Mouse (Mus musculus): ENCODE data around the gene Rubcn.
A peak's percentile ranks its signal among the peaks of the same experiment; 100 is the strongest.
"Not testable (repeated sequence)": the region's sequence is repeated elsewhere in the genome, so short reads cannot be mapped to it uniquely, and the experiment has no call there.

The Rubcn gene

DNA sequence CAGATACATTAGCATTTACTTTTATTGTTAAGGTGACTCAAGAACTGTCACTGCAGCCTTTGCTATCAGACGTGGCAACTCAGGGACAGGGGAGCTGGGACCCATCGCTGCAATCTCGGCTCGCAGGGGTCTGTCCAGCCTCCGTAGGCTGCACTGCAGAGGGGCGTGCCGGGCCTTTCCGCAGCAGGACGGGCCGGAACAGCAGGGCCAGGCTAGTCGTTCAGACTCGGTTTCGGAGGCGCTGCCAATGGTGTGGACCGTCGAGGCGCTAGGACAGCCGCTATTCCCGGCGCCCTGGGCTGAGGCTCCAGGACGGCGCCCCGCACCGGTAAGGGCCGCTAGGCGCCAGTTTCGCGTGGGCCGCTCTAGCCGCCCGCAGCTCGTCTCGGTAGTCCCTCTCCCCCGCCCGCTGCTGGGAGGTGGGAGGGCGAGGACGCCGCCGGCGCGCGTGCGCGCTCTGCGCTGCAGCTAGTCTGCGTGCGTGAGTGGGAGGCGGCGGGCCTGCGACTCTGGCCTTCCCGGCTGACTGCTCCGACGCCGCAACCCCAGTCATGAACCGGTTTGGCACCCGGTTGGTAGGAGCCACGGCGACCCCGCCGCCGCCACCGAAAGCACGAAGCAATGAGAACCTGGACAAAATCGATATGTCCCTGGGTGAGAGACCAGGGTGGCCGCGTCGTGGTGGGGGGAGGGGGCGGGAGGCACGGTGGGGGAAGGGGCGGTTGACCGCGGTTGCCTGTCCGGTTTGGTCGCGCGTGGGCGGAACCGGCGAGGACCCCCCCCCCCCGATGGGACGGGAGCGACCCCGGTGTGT lies at the start of gene Rubcn, which contains the start of gene Fyttd1:
Rubcn (minus strand) TSS at position 424 of the 814 bp plus-strand sequence.
Fyttd1 (plus strand) TSS at position 158 of the 814 bp plus-strand sequence.
- peak; percentile 99 for DNase-seq (ENCODE audit: low read depth, low spot score)

DNA sequence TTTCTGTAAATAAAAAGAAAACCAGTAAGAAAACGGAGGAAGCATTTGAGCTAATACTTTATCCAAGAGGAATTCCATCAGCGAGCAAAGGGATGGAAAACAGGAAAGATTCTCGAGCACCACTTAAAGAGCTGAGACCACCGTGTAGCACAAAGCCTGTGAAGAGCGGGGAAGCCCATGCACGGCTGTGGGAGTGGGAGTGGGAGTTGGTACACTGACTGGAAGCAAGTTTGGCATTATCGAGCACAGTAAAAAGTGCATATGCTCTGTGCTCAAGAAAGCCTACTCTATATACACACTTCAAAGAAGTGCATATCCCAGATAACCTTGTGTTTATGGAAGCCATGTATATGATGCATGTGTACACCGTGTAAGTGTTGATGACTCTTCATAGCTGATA lies 49.5 kb upstream of the Rubcn start:
- DNase-seq (ENCODE audit: low read depth, low spot score) = no peak

DNA sequence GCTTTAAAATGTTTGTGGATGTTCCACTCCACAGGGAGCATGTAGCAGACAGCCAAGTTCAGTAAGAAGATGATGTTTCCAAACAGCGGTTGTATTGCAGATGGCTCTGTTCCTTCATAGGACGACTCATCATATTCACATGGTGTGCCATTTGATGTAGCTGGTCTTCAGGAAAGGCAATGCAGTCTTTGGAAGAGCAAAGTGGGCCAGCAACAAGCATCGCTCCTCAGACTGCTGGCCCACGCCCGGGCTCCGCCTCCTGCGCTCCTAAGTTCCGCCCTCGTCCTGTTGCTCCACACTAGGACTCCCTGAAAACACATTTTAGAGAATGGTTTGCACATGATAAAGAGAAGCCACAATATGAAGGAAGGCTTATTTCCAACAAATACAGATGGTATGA lies 49.1 kb upstream of the Rubcn start:
- not testable (repeated sequence) for DNase-seq (ENCODE audit: low read depth, low spot score)

- no peak for DNase-seq (ENCODE audit: low read depth, low spot score)
Measured at GRCm38 (mm10) chr16:32915292-32916068, 37.9 kb upstream of the Rubcn start.

DNA sequence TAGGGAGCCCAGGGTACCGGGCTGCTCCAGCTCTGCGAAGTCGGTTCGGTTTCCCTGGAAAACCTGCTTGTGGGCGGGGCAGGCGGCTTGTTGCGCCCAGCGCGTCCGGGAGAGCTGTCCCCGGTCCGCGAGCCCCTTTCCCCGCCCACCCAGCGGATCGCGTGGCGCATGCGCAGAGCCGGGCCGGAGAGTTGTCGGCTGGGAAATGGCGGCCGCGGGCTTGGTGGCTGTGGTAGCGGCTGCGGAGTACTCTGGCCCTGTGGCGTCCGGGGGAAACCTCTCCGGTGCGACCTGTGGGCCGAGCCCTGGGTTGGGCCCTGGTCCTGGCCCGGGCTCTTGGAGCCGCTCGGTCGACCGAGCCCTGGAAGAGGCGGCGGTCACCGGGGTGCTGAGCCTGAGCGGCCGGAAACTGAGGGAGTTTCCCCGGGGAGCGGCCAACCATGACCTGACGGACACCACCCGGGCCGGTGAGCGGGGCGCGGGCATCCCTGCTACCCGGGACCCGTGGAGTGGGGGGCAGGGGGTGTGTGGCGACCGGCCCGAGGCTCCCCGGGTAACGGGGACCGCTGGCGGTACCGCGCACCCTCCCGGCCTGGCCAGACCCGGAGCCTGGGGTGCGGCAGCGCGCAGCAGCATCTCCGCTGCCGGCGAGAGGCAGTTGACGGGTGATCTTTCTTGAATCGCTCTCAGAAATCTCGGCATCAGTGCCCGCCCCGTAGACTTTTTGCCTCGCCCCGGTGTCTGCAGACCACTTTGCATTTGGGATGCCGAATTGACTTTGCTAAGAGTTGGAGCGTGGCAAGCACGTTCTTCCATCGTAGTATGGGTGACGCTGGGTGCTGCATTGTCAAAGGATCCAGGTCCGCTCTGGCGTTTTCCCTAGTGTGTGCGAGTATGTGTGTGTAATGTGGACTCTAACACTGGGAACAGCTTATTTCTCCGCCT lies 36.6 kb upstream of the Rubcn start, which contains the start of gene Lrch3:
Lrch3 (plus strand) TSS at position 164 of the 945 bp plus-strand sequence.
- DNase-seq (ENCODE audit: low read depth, low spot score) = peak; percentile 96

GRCm38 (mm10) chr16:32913212-32913611 lies 35.6 kb upstream of the Rubcn start:
- no peak for DNase-seq (ENCODE audit: low read depth, low spot score)

- no peak for DNase-seq (ENCODE audit: low read depth, low spot score)
Measured at GRCm38 (mm10) chr16:32906727-32907126, 29.2 kb upstream of the Rubcn start.

GRCm38 (mm10) chr16:32906186-32906585 lies 28.6 kb upstream of the Rubcn start:
- DNase-seq (ENCODE audit: low read depth, low spot score) = no peak

GRCm38 (mm10) chr16:32902051-32902428 lies 24.5 kb upstream of the Rubcn start:
- DNase-seq (ENCODE audit: low read depth, low spot score) = no peak

DNA sequence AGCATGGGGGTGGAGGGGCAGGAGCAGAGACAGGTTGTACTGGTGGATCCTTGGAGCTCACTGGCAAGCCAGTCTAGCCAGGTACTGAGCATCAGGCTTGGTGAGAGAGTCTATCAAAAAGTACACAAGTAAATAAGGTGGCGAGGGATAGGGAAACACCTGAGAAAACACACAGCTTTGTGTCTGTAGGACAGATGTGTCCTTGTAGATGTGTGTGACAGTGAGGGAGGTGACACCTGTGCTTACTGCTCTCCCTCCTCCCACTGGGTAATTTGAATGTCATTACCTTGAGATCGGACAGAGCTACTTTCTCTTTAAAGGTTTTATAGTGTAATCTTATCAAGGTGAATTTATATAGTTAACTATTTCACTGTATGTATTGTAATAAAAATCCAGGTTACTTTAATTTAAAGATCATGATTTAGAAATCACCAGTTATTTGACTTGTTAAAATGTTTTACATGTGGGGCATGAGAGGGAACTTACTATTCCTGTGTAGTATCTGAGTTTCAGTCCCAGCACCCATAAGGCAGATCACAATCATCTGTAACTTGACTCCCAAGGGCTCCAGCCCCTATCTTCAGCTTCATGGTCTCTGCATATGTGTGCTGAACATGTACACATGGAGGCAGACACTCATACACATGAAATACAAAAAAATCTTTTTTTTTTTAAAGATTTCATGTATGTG lies 23.9 kb upstream of the Rubcn start:
- no peak for DNase-seq (ENCODE audit: low read depth, low spot score)

DNA sequence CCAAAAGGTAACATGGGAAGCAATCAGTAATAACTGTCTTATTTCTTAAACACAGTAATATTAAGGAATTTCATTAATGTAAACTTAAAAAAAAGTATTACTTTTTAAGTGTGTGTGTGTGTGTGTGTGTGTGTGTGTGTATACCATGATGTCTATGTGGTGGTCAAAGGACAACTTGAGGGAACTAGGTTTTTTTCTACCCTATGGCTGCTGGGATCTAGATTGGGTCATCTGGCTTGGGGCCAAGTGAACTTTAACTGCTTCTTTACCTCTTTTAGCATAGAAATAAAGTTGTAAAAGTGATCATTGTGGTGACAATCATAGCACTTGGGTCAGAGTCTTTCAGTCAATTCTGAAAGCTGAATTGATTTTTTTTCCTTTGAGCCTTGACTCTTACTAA lies 18.6 kb upstream of the Rubcn start:
- no peak for DNase-seq (ENCODE audit: low read depth, low spot score)

DNA sequence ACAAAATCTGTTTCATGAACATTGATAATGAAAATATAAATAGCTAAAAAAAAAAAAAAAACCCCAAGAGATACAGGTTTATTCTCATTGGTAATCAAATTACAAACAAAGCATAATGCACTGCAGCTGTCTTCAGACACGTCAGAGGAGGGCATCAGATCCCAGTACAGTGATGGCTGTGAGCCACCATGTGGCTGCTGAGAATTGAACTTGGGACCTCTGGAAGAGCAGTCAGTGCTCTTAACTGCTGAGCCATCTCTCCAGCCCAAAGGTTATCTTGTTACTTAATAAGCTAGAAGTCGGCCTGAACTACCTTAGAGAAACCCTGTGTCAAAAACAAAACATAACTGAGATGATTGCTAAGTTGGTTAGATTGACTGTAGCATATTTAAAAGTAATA lies 12.3 kb upstream of the Rubcn start:
- no peak for DNase-seq (ENCODE audit: low read depth, low spot score)

DNA sequence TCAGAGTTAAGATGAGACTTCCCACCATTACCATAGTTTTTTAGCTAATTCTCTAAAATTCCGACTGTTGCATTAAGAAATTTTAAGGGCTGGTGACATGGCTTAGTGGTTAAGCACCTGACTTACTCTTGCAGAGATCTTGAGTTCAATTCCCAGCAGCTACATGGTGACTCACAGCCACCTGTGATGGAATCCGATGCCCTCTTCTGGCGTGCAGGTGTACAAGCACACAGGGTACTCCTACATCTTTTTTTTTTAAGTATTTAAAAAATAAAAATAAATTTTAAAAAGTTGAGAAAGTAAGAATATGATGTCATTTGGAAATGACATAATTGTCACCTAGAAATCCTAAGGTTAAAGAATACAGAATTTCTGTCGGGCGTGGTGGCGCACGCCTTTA lies 10.4 kb upstream of the Rubcn start:
- peak; percentile 54 for DNase-seq (ENCODE audit: low read depth, low spot score)

- no peak for DNase-seq (ENCODE audit: low read depth, low spot score)
Measured at GRCm38 (mm10) chr16:32881538-32881937, 4.0 kb upstream of the Rubcn start.

- peak; percentile 70 for DNase-seq (ENCODE audit: low read depth, low spot score)
Measured at GRCm38 (mm10) chr16:32878972-32879926, 1.7 kb upstream of the Rubcn start.

GRCm38 (mm10) chr16:32878157-32878598 lies 612 bp upstream of the Rubcn start:
- DNase-seq (ENCODE audit: low read depth, low spot score) = peak; percentile 16

GRCm38 (mm10) chr16:32876831-32877230 lies 735 bp downstream of the Rubcn start:
- no peak for DNase-seq (ENCODE audit: low read depth, low spot score)

GRCm38 (mm10) chr16:32875847-32876246 lies 1.7 kb downstream of the Rubcn start:
- no peak for DNase-seq (ENCODE audit: low read depth, low spot score)

GRCm38 (mm10) chr16:32875281-32875680 lies 2.3 kb downstream of the Rubcn start:
- DNase-seq (ENCODE audit: low read depth, low spot score) = not testable (repeated sequence)

GRCm38 (mm10) chr16:32873366-32873765 lies 4.2 kb downstream of the Rubcn start:
- DNase-seq (ENCODE audit: low read depth, low spot score) = no peak

Data from ZHBTc4 (cell line).